Mouse (Mus musculus) layer of hippocampus, adult 8-10 months (tissue): Measurements from ENCODE around the gene Spns2. TPM values are rescaled to one million over a fixed set of nuclear protein-coding genes. Genes with fewer than 3 reads are reported as not detected.
A peak's percentile ranks its signal among the peaks of the same experiment; 100 is the strongest.

Experiments
- DNase-seq, 2 experiments: peaks; one replicate each; pipeline ENCODE4 v3.0.0; 2022; ENCODE audit warnings: low spot score in 2 of 2
- total RNA-seq, 4 experiments: library from RNA; stranded (reverse); gene quantifications; 2 replicates each; pipeline ENCODE4 v1.2.4; 2022

Gene Spns2
- total RNA-seq: 100 to 1,000 TPM in 1 of 4 experiments, 10 to 100 TPM in 3; 84.0 to 104 (median 92.3) TPM

DNA sequence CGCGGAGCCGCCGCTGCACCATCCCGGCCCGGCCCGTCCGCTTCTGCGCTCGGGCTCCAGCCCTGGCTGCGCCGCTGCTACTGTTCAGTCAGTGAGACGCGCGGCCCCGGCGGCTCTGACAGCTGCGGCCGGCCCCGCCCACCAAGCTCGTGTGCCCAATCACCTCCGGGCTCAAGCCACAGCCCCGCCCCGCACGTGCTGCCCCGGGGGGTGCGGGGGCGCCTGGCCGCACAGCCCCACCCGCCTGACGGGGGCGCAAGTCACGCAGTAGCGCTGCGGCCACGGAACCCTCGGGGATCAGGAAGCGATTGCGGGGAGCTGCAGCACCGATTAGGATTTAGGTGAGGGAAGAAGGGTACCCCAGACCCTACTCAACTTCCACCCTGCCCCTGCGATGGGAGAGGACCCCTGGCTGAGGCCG lies at the start of gene Spns2:
Gene Spns2, minus strand, starts transcription at position 24 of the 421 bp plus-strand sequence.
- peak; percentile 90 to 94 for DNase-seq

DNA sequence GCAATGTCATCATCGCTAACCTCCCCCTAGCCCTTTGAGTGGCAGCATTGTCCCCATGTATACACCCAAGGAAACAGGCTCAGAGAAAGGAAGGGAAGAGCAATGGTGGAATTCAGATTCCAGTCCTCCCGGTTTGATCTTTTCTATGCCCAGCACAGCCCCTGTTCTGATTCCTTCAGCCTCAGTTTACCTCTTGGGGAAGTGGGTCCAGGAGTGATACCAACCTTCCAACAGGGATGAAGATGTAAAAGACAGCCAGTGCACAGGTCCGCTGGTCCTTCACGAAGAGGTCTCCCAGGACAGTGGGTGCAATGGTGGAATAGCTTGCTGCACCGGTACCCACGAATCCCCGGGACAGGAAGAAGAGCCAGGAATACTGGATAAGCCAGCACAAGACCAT lies 49.1 kb upstream of the Spns2 start:
- no peak for DNase-seq

DNA sequence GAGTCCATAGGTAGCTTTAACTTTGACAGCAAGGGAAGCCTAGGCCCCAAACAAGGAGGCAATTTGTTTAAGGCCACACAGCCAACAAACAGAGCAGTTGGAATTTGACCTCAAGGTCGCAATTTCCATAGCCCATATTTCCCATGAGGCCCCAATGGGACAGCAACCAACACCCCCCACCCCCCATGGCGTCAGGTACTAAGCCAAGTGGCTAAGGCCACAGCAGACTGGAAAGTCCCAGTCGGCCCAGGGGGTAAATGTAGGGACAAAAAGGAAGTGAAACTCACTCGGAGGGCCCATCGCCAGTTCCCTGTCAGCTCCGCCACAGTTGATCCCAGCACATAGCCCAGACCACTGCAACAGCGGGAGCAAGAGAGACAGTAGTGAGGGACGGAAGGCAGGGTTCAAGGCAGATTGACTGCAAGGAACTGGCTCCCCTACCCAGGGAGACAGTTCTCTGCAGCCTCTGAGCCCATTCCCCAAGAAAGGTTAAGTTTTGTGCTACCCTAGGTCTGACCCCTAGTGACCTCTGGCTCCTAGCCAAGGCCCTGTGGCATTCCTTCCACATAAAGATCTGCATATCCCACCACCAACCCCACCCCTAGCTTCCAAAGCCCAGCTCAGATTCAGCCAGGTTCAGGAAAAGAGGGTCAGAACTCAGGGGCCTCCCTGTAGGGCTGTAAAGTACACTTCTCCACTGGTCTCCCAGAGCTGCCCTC lies 48.5 kb upstream of the Spns2 start:
- DNase-seq: no peak

DNA sequence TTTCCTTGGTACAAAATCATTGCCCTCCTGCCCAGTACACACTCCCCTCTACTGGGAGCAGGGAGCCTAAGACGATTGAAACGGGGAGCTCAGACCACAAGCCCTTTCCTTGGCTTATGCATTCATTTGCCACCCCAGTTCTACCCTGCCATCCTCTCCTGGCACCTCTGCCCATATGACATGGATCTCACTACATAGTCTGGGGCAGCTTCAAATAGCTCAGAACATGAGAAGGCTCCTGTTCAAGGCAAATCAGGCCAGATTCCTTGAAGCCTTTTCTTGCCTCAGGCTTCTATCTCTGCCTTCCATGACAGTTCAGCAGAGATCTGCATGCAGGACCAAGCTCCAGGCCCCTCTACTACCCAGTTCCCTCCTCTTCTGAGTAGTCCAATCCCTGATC lies 47.8 kb upstream of the Spns2 start:
- no peak for DNase-seq

DNA sequence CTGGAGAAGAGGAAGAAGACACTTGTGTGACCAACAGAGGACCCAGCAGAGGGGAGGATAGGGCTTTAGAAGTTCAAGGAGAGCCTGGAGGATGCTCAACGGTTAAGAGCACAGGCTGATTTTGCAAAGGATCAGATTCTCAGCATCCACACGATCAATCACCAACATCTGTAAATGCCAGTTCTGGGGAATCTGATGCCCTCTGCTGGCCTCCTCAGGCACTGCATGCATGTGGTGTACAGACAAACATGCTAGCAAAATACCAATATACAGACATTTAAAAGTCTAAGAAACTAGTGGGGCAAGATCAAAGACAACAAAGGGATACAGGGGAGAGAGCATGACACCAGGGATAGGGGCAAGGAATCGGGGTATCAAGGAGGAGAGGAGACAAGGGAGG lies 45.8 kb upstream of the Spns2 start:
- DNase-seq: no peak

DNA sequence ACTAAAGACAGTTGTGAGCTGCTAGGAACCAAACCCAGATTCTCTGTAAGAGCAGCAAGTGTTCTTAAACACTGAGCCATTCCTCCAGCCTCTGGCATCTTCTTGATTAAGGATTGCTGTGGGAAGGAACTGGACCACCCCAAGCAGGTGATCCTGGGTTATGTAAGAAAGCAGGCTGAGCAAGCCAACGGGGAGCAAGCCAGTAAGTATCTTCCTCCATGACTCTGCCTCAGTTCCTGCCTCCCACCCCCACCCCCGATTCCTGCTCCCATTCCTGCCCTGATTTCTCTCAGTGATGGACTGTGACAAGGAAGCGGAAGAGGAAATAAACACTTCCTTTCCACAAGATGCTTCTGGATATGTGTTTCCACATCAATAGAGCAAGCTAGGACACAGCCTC lies 43.2 kb upstream of the Spns2 start:
- no peak for DNase-seq

DNA sequence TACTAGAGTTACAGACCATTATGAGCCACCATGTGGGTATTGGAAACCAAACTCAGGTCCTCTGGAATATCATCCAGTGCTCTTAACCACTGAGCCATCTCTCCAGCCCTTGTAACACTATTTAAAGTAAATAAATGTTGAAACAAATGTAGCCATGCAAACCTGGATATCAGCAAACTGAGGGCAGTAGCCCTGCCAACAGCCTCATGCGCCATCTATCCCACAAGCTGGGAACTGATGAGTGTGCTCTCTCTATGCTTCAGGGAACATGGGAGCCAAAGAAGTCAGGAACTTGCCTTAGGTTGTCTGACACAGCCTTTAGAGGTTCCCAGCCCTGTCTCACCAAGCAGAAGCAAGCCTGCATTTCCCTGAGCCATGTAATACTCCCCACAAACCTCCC lies 41.9 kb upstream of the Spns2 start:
- DNase-seq: no peak

DNA sequence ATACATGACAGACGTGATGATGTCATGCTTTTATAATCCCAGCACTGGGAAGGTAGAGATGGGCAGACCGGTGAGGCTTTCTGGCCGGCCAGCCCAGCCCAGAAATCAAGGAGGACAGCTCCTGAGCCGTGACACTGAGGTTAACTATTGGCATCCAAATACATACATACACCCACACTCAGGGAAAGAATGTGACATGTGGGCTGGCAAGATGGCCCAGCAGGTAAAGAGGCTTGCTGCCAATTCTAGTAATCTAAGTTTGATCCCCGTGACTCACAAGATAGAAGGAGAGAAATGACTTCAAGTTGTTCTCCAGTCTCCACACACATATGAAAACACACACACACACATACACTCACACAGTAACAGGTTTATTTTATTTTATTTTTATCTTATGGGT lies 41.4 kb upstream of the Spns2 start:
- DNase-seq: no peak

DNA sequence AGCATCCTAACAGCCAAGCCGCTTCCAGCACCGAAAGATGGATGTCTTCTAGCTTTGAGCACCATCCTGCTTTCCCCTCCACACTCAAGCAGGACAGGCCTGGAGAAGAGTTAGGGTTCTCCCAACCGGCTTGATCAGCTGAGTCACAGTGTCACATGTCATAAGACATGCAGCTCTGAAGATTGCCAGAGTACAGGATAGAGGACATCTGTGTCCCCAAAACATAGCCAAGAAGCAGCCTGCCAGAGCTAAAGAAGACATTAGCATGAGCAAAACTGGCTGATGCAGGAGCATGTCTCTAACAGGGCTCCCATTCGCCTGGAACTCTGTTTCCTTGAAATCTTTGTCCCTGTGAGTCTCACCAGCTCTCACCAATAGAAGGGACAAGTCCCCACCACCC lies 36.5 kb upstream of the Spns2 start:
- DNase-seq: no peak

DNA sequence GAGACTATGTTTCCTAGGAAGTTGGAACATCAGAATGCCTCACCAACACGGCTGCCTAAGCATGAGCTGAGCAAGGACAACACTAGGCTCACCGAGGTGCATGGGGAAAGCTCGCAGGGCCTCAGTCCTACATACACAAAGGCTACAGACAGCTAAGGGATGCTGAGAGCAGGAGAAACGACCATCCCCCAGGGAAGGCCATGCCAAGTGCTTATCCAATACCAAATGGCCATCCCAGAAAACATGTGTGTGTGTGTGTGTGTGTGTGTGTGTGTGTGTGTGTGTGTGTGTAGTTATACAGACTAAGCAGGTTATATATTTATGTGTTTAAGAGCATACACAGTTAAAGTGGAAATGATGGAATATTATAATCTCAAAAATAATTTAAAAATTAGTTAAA lies 34.0 kb upstream of the Spns2 start:
- no peak for DNase-seq

DNA sequence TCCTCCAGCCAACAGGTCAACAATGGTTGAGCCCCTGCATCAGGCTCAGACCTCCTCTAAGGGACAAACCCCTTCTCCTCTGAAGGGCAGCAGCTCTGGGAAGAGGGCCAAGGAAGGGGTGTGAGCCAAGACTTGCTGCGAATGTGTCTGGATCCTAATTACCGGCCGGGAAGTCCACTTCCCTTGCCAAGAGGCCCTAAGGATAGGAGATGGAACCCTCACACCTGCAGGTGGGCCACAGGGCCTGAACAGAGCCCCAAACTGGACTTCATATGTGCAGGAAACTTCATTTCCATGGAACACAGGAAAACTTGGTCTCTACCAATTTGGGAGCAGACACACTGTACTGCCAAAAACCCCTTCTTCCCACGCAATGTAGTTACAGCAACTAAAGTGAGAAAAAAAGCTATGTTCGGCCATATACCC lies 32.9 kb upstream of the Spns2 start:
- peak in 1 of 2 experiments; percentile 54 for DNase-seq

DNA sequence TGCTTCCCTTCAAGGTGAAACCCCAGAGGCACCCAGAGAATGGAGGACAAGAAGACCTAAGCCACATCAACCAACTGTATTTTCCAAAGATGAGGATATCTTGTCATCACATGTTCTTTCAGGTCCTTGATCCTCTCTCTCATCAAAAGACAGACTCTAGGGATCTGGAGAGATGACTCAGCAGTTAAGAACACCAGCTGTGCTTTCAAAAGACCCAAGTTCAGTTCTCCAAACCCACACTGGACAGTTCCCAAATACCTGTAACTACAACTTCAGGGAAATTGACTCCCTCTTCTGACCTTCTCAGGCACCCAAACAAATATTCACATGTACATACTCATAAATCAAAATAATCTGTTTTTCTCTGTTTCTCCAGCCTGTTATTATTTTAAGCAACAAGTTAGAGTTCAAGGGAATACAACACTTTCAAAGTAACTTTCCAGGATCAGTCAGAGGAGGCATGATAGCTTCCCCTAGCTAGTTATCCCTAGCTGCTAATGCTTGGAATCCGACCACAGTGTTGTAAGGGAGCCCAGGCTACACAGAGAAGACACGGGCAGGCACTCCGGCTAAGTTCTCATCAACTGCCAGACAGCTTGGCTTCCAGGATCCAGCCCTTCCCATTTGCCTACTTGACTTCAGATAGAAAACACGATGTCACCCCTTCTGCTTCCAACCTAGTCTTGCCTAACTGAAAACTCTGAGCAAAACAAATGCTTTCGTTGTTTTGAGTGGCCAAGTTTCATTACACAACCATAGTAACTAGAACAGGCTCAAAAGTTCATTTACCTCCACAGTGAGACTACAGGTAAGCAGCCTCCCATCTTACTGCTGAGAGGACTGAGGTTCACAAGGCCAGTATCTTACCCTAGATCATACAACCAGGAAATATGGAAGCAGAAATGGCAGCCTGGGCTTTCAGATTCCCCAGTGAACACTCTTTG lies 32.2 kb upstream of the Spns2 start:
- no peak for DNase-seq

DNA sequence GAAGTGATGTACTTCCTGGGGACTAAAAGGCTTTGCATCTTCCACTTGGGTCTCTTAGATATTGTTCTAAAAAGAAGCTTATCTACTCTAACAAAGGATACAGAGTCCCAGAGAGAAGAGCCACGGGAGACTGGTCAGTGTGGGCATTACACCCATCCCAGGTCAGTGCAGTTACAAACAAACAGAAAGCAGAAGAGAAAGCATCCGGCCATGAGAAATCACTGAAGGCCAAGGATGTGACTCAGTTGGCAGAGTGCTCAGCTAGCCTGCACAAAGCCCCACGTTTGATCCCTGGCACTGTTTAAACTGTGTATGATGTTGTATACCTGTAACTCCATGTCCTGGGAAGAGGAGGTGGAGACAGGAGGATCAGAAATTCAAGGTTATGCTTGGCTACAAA lies 30.2 kb upstream of the Spns2 start:
- DNase-seq: no peak

DNA sequence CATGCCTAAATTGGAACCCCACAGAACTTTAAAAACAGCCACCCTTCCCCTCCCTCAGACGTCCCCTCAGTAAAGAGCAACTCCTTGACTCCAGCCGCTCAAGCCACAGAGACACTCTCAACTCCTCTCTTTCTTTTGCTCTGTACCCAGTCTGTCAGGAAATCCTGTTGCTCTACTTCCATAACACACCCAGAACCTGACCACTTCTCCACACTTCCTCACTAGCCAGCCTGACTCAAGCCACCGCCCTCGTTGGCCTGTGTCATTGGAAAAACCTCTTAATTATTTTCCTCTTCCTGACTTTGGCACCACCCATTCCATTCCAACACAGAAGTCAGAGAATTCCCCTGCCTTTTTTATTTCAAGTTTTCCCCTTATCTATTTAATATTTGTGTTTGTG lies 29.5 kb upstream of the Spns2 start:
- no peak for DNase-seq

DNA sequence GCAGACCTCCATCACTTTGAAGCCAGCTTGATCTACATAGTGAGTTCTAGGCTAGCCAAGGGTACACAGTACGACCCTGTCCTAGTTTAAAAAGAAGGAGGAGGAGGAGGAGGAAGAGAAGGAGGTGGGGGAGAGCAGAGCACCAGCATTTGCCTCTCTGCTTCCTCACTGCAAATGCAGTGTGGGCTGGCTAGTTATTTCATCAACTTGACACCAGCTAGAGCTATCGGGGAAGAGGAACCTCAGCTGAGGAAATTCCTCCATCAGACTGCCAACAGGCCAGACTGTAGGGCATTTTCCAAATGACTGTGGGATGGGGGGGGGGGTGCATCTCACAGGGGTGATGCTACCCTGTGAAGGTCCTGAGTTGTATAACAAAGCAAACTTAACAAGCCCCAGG lies 28.7 kb upstream of the Spns2 start:
- no peak for DNase-seq

DNA sequence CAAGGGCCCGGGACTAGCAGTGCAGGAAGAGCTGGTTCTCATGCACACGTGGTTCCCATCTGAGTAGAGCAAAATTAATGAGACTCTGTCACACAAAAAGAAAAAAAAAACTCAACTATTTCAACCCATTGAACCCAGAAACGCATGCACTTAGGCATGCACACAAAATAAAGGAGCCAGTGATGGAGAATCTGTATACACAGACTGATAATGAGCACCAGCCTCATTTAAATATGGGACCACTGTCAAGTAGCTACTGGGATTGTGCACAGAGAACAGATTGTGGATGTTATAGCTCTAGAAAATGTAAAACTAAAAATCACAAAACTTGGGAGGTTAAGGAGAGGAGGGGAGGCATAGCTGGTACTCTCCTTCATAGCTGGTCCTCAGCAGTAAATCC lies 25.3 kb upstream of the Spns2 start:
- DNase-seq: no peak

DNA sequence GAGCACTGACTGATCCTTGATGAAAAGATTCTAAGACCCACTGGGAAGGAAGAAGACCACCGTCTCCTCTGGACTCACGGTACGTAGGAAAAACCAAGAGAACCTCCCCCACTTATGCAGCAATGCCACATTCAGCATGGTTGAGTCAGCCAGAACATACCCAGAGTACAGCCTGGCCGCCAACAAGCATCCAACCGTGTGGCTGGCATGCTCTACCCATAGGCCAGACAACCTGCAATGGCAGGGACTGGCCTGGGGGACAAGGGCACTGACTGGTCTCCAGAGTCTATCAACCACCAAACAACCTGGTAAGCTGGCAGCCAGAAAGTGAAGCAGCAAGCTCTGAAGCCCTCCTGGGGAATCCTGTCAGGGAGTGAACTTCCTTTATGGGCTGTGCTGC lies 18.9 kb upstream of the Spns2 start:
- no peak for DNase-seq

DNA sequence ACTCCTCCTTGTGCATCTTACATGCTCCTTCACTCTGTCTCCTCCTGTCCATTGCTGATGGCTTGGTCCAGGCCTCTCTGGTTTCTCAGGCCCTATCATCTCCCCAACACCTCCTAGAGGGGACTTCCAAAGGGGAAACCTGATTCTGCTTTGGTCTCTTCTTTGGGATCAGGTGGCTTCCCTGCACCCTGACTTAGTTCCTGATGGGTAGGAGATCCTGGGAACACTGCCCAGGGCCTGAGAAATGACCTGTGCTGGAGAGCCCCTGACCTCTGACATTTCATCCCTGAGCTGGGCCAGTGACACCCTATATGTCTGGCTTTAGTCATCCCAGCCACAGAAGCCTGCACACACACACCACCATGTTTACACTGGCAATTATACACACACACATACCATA lies 17.9 kb upstream of the Spns2 start:
- no peak for DNase-seq

DNA sequence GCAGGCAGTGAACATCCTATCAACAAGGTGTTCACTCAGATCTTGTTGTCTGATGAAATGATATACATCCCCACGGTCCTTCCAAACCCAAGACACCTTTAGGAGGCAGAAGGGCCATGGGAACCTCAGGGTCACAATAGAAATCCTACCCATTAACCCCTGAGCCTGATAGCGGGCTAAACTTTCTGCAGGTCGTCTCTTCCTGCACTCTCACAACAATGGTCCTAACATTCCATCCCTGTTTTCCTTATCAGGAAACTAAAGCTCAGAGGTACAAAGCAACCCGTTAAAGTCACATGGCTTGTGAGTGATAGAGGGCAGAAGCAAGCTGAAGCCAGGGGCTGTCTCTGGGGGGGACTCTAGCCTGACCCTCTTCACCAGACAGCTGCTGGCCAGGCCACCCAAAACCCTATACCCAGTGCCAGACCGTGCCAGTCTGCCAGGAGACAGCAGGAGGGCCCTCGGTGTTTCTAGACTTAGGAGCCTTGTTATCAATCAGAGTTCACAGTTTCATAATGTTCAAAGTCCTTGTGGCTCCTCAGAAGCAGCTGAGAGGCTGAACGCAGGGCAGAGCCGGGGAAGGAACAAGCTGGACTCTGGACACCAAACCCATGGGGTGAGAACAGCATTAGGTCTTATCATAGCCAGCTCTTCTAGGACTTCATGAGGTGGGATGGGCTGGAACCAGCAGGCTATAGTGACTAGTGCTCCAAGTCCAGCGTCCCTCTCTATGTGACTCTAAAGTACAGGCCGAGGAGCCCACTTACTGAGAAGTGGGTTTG lies 14.5 kb upstream of the Spns2 start:
- DNase-seq: no peak

DNA sequence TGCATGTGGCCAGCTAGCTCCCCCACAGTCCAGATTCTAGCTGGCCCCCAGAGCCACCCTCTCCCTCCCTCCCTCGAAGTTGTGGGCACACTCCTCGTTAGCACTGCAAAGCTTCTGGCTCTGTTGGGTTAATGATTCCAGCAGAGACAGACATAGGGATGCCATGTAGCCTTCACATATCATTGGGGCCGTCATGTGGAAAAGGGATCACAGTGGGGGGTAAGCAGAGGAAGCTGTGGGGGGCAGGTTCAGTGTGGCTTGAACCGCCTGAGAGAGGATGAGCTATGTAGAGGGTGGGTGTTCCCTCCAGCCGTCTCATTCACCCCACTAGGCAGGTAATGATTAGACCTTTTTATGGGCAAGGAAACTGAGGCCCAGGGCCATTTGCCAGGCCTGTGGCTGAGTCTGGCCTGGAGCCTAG lies 13.8 kb upstream of the Spns2 start:
- DNase-seq: no peak

DNA sequence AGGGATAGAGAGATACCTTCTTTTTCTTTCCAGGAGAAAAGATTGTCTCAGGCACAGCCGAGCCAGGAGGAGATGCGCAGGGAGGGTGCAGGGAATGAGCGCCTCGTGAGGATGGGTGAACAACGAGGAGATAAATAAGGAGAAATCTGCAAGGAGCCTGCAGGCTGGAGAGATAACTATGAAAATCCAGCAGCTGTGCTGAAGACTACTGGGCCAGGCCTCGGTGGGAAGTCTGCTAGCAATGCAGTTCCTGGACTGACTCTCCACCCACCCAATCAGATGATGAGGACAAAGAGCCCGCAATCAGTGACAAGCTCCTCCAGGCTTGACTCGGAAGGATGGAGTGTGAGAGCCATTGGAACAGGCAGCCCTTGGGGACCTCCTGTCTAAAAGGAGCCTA lies 12.5 kb upstream of the Spns2 start:
- peak in 1 of 2 experiments; percentile 46 for DNase-seq
